Mouse (Mus musculus) intestine, embryonic 16.5 days (tissue): ENCODE results near the gene Rom1. TPM values are rescaled to one million over a fixed set of nuclear protein-coding genes. Genes with fewer than 3 reads are reported as not detected.

Experiments used
- ATAC-seq: fragments of 200-750 bp; cut with Nextera tagmentation; 2 replicates; pipeline ENCODE4 v1.8.0; 2017; ENCODE audit warnings: moderate TSS enrichment, moderate library complexity
- H3K27ac ChIP-seq: fragments of 300-500 bp; sonication (generic); 2 replicates; pipeline ENCODE4 v1.5.1; 2014; ENCODE audit warnings: mild to moderate bottlenecking, low read length
- H3K27me3 ChIP-seq: fragments of 300-500 bp; sonication (generic); replicated peaks from 2 replicates; pipeline ENCODE4 v1.6.1; 2014; ENCODE audit warnings: low read length, control low read depth, mixed read lengths; ENCODE audit not compliant: control insufficient read depth, insufficient read depth
- H3K36me3 ChIP-seq: fragments of 300-500 bp; sonication (generic); 2 replicates; pipeline ENCODE4 v1.6.1; 2014; ENCODE audit warnings: low read length, control low read depth; ENCODE audit not compliant: control insufficient read depth, insufficient read depth
- H3K4me1 ChIP-seq: fragments of 300-500 bp; sonication (generic); 2 replicates; pipeline ENCODE4 v1.6.1; 2014; ENCODE audit warnings: low read length, control low read depth, mixed read lengths; ENCODE audit not compliant: control insufficient read depth, insufficient read depth
- H3K4me2 ChIP-seq: fragments of 300-500 bp; sonication (generic); 2 replicates; pipeline ENCODE4 v1.6.1; 2014; ENCODE audit warnings: low read depth, low read length, control low read depth
- H3K4me3 ChIP-seq: fragments of 300-500 bp; sonication (generic); 2 replicates; pipeline ENCODE4 v1.5.1; 2014; ENCODE audit warnings: mild to moderate bottlenecking, low read length
- H3K9ac ChIP-seq: fragments of 300-500 bp; sonication (generic); 2 replicates; pipeline ENCODE4 v1.6.1; 2014; ENCODE audit warnings: low read depth, low read length
- H3K9me3 ChIP-seq: fragments of 300-500 bp; sonication (generic); 2 replicates; pipeline ENCODE4 v1.6.1; 2016; ENCODE audit warnings: low read length, control low read depth; ENCODE audit not compliant: control insufficient read depth
- WGBS: fragments of 180-500 bp; shearing (Covaris S2); extraction: QIAGEN DNeasy Blood & Tissue Kit; methylation state at CpG from one replicate; pipeline ENCODE4 v1.1.7; 2014; 5-methylcytosine and 5-hydroxymethylcytosine counted together
- polyA plus RNA-seq: library from polyadenylated mRNA; unstranded; fragments of >200 nt; fragmentation: Nextera tagmentation; extraction: Ambion mirVana; gene quantifications from 2 replicates; pipeline ENCODE4 v1.2.1, GENCODE M21; 2015

The Rom1 gene
- polyA plus RNA-seq, 1 experiment from 2014 or later, result 3.1 TPM

DNA sequence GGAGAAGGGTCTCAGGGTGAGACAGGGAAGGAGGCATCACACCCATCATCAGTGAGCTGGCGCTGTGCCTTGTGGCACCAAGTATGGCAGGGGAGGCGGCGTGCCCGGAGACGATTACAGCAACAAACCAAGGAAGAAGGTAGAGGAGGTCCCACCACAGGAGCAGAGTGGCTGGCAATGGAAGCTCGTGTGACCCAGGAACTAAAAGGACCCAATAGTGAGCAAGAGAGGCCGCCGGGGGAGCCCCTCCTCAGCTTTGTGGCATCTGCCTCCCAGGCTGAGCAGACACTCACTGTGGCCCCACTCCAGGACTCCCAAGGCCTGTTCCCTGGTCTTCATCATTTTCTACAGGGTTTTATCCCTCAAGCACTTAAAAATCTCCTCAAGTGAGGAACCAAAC lies 36.6 kb upstream of the Rom1 start:
- H3K9ac ChIP-seq, result peak overlapping the region; percentile 74
- no peak for ATAC-seq
- H3K36me3 ChIP-seq, result peaks cover 22% of the 10 kb centered on the region
- 70% methylated on average over 8 of the region's 8 CpGs for WGBS
- no peaks in the 10 kb centered on the region for H3K27me3 ChIP-seq
- H3K4me2 ChIP-seq, result peak overlapping the region; percentile 73
- H3K9me3 ChIP-seq, result no peaks in the 10 kb centered on the region
- H3K4me3 ChIP-seq, result peak overlapping the region; percentile 63
- H3K4me1 ChIP-seq, result peaks cover 12% of the 10 kb centered on the region
- H3K27ac ChIP-seq, result peak overlapping the region; percentile 96

DNA sequence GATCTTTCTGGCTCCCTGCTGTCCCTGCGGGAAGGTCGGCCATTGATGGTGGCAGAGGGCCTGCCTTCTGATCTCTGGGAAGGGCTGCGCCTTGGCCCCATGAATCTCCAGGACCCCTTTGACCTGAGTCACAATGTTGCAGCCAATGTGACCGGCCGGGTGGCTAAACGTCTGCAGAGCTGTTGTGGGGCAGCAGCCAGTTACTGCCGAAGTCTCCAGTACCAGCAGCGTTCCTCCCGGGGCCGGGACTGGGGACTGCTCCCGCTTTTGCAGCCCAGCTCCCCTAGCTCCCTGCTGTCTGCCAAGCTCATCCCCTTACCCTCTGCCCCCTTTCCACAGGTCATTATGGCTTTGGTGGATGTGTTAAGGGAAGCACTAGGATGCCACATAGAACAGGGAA lies 35.9 kb upstream of the Rom1 start:
- H3K27ac ChIP-seq, result peak overlapping the region; percentile 96; the same call in 1 of the 2 replicates
- peak overlapping the region; percentile 74; the same call in 1 of the 2 replicates for H3K9ac ChIP-seq
- WGBS, result 84% methylated on average over 11 of the region's 11 CpGs
- H3K27me3 ChIP-seq, result no peaks in the 10 kb centered on the region
- H3K9me3 ChIP-seq, result no peaks in the 10 kb centered on the region
- peaks cover 16% of the 10 kb centered on the region for H3K36me3 ChIP-seq
- H3K4me2 ChIP-seq, result no peak overlapping the region
- no peak for ATAC-seq
- H3K4me1 ChIP-seq, result peaks cover 12% of the 10 kb centered on the region
- no peak overlapping the region; the same call in 1 of the 2 replicates for H3K4me3 ChIP-seq

- ATAC-seq, result no peak
- 82% methylated on average over 2 of the region's 2 CpGs for WGBS
These were observed 33.1 kb upstream of the Rom1 start for GRCm38 (mm10) chr19:8962256-8962655.

DNA sequence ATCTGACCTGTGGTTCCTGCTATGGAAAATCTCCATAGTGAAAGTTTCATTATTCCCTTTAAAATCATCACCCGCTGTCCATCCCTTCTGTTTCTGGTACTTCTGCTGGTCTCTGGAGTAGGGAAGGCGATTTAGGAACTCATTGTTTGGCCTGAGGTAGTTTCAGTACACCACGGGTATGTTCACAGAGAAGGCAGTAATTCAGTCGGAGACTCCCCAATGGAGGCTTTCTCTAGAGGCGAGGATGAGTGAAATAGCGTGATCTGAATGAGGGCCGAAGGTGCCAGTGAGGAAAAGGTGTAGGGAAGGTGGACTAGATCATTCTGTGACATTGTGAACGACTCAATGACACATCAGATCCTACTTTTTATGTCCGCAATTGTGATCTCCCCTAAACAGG lies 25.0 kb upstream of the Rom1 start:
- Histone ChIP-seq H3K36me3 (peaks cover 7% of the 10 kb centered on the region), H3K27ac (peak overlapping the region; percentile 82), H3K4me2 (peak overlapping the region; percentile 84), H3K4me1 (peaks cover 9% of the 10 kb centered on the region), H3K9me3 (no peaks in the 10 kb centered on the region), H3K27me3 (no peaks in the 10 kb centered on the region), H3K4me3 (peak overlapping the region; percentile 75), H3K9ac (peak overlapping the region; percentile 82)
- 11% methylated on average over 9 of the region's 9 CpGs for WGBS
- ATAC-seq, result no peak

More at GRCm38 (mm10) chr19:8962256-8962655, 33.1 kb upstream of the Rom1 start:
- Histone ChIP-seq H3K4me3 (no peak overlapping the region), H3K4me1 (peaks cover 7% of the 10 kb centered on the region), H3K27me3 (no peaks in the 10 kb centered on the region), H3K9ac (no peak overlapping the region), H3K9me3 (no peaks in the 10 kb centered on the region), H3K36me3 (peaks cover 13% of the 10 kb centered on the region), H3K4me2 (no peak overlapping the region), H3K27ac (no peak overlapping the region)

- H3K4me3 ChIP-seq, result peak within 1 kb of the TSS; percentile 75
- H3K4me2 ChIP-seq, result peak within 1 kb of the TSS; percentile 84
- 3% methylated on average over 46 of the region's 46 CpGs for WGBS
- H3K9me3 ChIP-seq, result no peaks in the 10 kb centered on the region
- peaks cover 7% of the 10 kb centered on the region for H3K36me3 ChIP-seq
- H3K27ac ChIP-seq, result peak within 1 kb of the TSS; percentile 82
- peak; percentile 96 for ATAC-seq
- H3K27me3 ChIP-seq, result no peaks in the 10 kb centered on the region
- peaks cover 9% of the 10 kb centered on the region for H3K4me1 ChIP-seq
- peak within 1 kb of the TSS; percentile 82 for H3K9ac ChIP-seq
These were observed 24.2 kb upstream of the Rom1 start, which contains the start of gene Tut1 for GRCm38 (mm10) chr19:8953135-8954039. Tut1 (plus strand) TSS chr19:8953847.

DNA sequence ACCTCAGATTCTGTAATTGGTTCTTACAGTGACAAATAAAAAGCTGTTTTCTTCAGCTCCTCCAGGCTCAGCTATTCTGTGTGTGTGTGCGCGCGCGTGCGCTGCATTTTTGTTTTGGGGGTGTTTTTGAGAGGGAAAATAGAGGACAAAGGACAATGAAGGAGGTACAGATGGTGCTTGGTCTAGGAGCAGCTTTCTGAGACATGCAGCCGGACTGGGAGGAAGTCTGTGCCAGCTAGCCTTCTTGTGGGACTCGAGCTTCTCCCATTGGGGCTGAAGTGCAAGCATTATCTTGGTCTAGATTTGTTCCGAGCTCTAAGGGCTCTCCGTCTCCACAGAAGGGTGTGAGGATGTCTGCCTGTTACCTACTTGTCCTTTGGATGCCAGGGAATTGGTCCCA lies 23.1 kb upstream of the Rom1 start:
- H3K27ac ChIP-seq, result no peak overlapping the region; the same call in 1 of the 2 replicates
- H3K9ac ChIP-seq, result no peak overlapping the region
- H3K4me1 ChIP-seq, result peaks cover 9% of the 10 kb centered on the region
- no peaks in the 10 kb centered on the region for H3K9me3 ChIP-seq
- 88% methylated on average over 9 of the region's 9 CpGs for WGBS
- no peak overlapping the region for H3K4me2 ChIP-seq
- H3K4me3 ChIP-seq, result no peak overlapping the region
- H3K27me3 ChIP-seq, result no peaks in the 10 kb centered on the region
- ATAC-seq, result no peak
- peaks cover 18% of the 10 kb centered on the region for H3K36me3 ChIP-seq

DNA sequence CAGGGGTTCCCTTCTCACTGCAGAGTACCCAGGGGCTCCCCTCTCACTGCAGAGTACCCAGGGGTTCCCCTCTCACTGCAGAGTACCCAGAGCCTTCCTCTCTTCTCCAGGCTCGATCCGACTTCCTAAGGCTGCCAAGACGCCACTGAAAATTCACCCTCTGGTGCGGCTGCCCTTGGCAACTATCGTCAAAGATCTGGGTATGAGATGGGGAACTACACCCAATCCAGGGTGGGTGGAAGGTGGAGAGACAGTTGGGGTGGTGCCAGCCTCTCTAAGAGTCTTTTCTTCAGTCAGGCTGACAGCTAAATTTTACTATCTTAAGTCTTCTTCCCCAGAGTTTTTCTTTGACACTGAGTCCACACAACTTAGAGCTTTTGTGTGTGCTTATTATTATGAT lies 21.0 kb upstream of the Rom1 start:
- no peaks in the 10 kb centered on the region for H3K9me3 ChIP-seq
- peaks cover 27% of the 10 kb centered on the region for H3K36me3 ChIP-seq
- H3K4me3 ChIP-seq, result no peak overlapping the region
- WGBS, result 91% methylated on average over 5 of the region's 5 CpGs
- peaks cover 9% of the 10 kb centered on the region for H3K4me1 ChIP-seq
- no peaks in the 10 kb centered on the region for H3K27me3 ChIP-seq
- H3K27ac ChIP-seq, result no peak overlapping the region
- H3K9ac ChIP-seq, result no peak overlapping the region
- no peak for ATAC-seq
- H3K4me2 ChIP-seq, result no peak overlapping the region

DNA sequence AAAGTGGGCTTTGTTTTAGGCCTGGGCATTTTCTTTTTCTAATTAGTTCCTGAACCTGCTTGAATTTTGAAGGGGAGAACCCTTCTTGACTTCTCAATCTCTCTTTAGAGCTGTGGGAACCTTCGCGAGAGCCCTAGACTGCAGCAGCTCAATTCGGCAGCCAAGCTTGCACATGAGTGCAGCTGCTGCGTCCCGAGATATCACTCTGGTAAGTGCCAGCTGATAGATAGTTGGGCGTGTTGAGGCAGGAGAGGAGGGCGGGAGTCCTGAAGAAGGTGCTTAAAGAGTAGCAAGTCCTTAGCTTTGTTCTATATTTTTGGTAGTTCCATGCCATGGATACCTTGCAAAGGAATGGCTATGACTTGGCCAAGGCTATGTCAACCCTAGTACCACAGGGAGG lies 17.8 kb upstream of the Rom1 start:
- WGBS, result 92% methylated on average over 7 of the region's 7 CpGs
- no peak for ATAC-seq
- H3K36me3 ChIP-seq, result peaks cover 27% of the 10 kb centered on the region

DNA sequence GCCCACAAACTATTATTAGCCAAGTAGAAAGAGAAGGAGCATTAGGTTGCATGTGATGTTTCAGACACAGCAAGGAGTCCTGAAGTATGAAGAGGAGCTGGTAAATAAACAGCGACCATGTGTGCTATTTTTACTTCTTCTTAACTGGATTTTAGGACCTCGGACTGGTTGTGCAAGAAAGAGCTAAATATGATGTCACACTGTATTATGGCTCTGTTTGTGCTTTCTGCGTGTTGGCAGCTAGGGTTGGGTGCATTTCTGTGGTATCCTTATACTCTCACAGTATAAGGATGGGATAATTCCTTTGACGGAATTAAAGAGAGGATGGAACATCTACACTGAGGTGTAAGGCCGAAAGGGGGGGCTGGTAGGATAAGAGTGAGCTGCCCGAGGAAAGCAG lies 16.1 kb upstream of the Rom1 start:
- Histone ChIP-seq H3K27ac (peak overlapping the region; percentile 41; the same call in 1 of the 2 replicates), H3K9me3 (no peaks in the 10 kb centered on the region), H3K4me3 (peak overlapping the region; percentile 37), H3K4me1 (peaks cover 28% of the 10 kb centered on the region), H3K36me3 (peaks cover 20% of the 10 kb centered on the region), H3K4me2 (peak overlapping the region; percentile 56), H3K9ac (peak overlapping the region; percentile 58), H3K27me3 (no peaks in the 10 kb centered on the region)
- 78% methylated on average over 6 of the region's 6 CpGs for WGBS
- ATAC-seq, result no peak

More for the DNA sequence above, 17.8 kb upstream of the Rom1 start:
- Histone ChIP-seq H3K4me3 (no peak overlapping the region), H3K9me3 (no peaks in the 10 kb centered on the region), H3K4me2 (no peak overlapping the region), H3K27me3 (no peaks in the 10 kb centered on the region), H3K9ac (no peak overlapping the region), H3K4me1 (peaks cover 19% of the 10 kb centered on the region), H3K27ac (no peak overlapping the region)
